Mouse (Mus musculus) megakaryocyte, embryonic 14.5 days (primary cell): ENCODE measurements around the gene Bpgm.

Experiments
- FLI1 ChIP-seq: IDR thresholded peaks from 2 replicates; pipeline ENCODE4 v1.6.1; 2012; ENCODE audit warnings: low read length, inconsistent platforms, mixed read lengths
- GATA1 ChIP-seq: IDR thresholded peaks from 3 replicates; pipeline ENCODE4 v1.6.1; 2012; ENCODE audit warnings: mixed read lengths, low read length, inconsistent platforms, borderline replicate concordance

- no peak for TF ChIP-seq GATA1
- TF ChIP-seq FLI1 = no peak
Observed at GRCm38 (mm10) chr6:34441556-34442257, 34.3 kb upstream of the Bpgm start.
